In genomic region chr8:60773350-60773749, GRCm38 (mm10) we compare ENCODE assay signal across 16 mouse cellular contexts.
A peak's percentile ranks its signal among the peaks of the same experiment; 100 is the strongest.
DNase-seq lines count a peak whose midpoint lies in the region; ATAC-seq and TF ChIP-seq lines count a peak whose summit lies in the region.
"Had no signal": no experiment of that assay in that cellular context is flagged by ENCODE, and none has a peak within 500 bp of the region (broad histone marks: within the 10 kb centered on the region; RNA-seq: fewer than 3 reads in every experiment).

No protein-coding gene starts in this region.

- no peak overlapping the region for H3K4me3 ChIP-seq in forebrain, embryonic 16.5 days (replicated peaks; ENCODE audit: low read length)
- no peak overlapping the region for H3K4me3 ChIP-seq in forebrain, embryonic 13.5 days
- no peak overlapping the region for H3K4me3 ChIP-seq in C2C12 (ENCODE audit: insufficient read depth, poor library complexity, severe bottlenecking)
- no peak overlapping the region for H3K4me3 ChIP-seq in limb, embryonic 14.5 days (replicated peaks; ENCODE audit: low read length)
- H3K4me3 ChIP-seq: intestine, embryonic 15.5 days; megakaryocyte, embryonic 14.5 days had no signal

- no peak overlapping the region for H3K9ac ChIP-seq in forebrain, embryonic 16.5 days (replicated peaks; ENCODE audit: low read depth, low read length)
- no peak overlapping the region for H3K9ac ChIP-seq in forebrain, embryonic 13.5 days
- no peak overlapping the region for H3K9ac ChIP-seq in limb, embryonic 14.5 days (ENCODE audit: low read depth, low read length, severe bottlenecking)
- H3K9ac ChIP-seq: intestine, embryonic 15.5 days; liver, postnatal 0 days had no signal

- 55% methylated on average over 4 of the region's 4 CpGs for WGBS in forebrain, embryonic 16.5 days
- WGBS in forebrain, embryonic 13.5 days, result 59% methylated on average over 4 of the region's 4 CpGs
- WGBS in limb, embryonic 14.5 days, result 71% methylated on average over 4 of the region's 4 CpGs

- H3K9me3 ChIP-seq in forebrain, embryonic 16.5 days (ENCODE audit: control insufficient read depth, low read length), result no peaks in the 10 kb centered on the region
- H3K9me3 ChIP-seq in forebrain, embryonic 13.5 days (replicated peaks), result no peaks in the 10 kb centered on the region
- no peaks in the 10 kb centered on the region for H3K9me3 ChIP-seq in limb, embryonic 14.5 days (ENCODE audit: control insufficient read depth, low read length)
- H3K9me3 ChIP-seq: intestine, embryonic 15.5 days; megakaryocyte, embryonic 14.5 days had no signal

- TF ChIP-seq CTCF in C2C12 (IDR thresholded peaks at IDR 0.05; ENCODE audit: control insufficient read depth, insufficient read depth, insufficient read length), result no peak

- H3K36me3 ChIP-seq in forebrain, embryonic 16.5 days (ENCODE audit: control insufficient read depth, insufficient read depth), result no peaks in the 10 kb centered on the region
- no peaks in the 10 kb centered on the region for H3K36me3 ChIP-seq in forebrain, embryonic 13.5 days (ENCODE audit: poor library complexity, severe bottlenecking)
- no peaks in the 10 kb centered on the region for H3K36me3 ChIP-seq in C2C12 (ENCODE audit: control insufficient read depth, insufficient read depth)
- no peaks in the 10 kb centered on the region for H3K36me3 ChIP-seq in limb, embryonic 14.5 days (ENCODE audit: control insufficient read depth, insufficient read depth, low read length)
- H3K36me3 ChIP-seq: intestine, embryonic 15.5 days had no signal

- no peaks in the 10 kb centered on the region for H3K79me2 ChIP-seq in C2C12 (ENCODE audit: control insufficient read depth, insufficient read depth)

- 0 out of 2 replicates have a peak, but pooled peaks have one; percentile 26 for ATAC-seq in forebrain, embryonic 16.5 days
- no peak for ATAC-seq in forebrain, embryonic 13.5 days
- ATAC-seq in limb, embryonic 14.5 days (ENCODE audit: low FRiP score, low read depth), result peak; percentile 85
- ATAC-seq: intestine, embryonic 15.5 days; liver, postnatal 0 days had no signal

- no peaks in the 10 kb centered on the region for H3K79me3 ChIP-seq in C2C12 (ENCODE audit: low read depth)

- peak; percentile 94 for DNase-seq in fat pad, adult 2 months (ENCODE audit: extremely low read depth, low read depth, low spot score)
- DNase-seq in limb, embryonic 14.5 days (ENCODE audit: low spot score), result peak; percentile 63
- no peak for DNase-seq in adrenal gland, postnatal 36 days
- DNase-seq in urinary bladder, postnatal 25 days (ENCODE audit: low spot score), result no peak
- no peak for DNase-seq in adrenal gland, adult (ENCODE audit: inconsistent age in 2 of 2, low spot score in 1 of 2)
- DNase-seq: B cell, adult 2 months; cerebellum, adult 9-11 months; gastrocnemius, postnatal 36 days; heart, postnatal 14 days; kidney, postnatal 36 days; liver, postnatal 0 days had no signal

- H3K4me1 ChIP-seq in forebrain, embryonic 16.5 days (replicated peaks; ENCODE audit: control insufficient read depth, insufficient read depth, low read length), result no peaks in the 10 kb centered on the region; the same call in none of the 2 replicates
- no peaks in the 10 kb centered on the region for H3K4me1 ChIP-seq in forebrain, embryonic 13.5 days
- H3K4me1 ChIP-seq in limb, embryonic 14.5 days (ENCODE audit: control insufficient read depth, insufficient read depth, low read length), result no peaks in the 10 kb centered on the region
- H3K4me1 ChIP-seq: intestine, embryonic 15.5 days had no signal

- H3ac ChIP-seq in C2C12 (ENCODE audit: control insufficient read depth, insufficient read length, low read depth), result no peak overlapping the region

- no peaks in the 10 kb centered on the region for H3K27me3 ChIP-seq in forebrain, embryonic 16.5 days (replicated peaks; ENCODE audit: control insufficient read depth, insufficient read depth, low read length)
- no peaks in the 10 kb centered on the region for H3K27me3 ChIP-seq in forebrain, embryonic 13.5 days
- H3K27me3 ChIP-seq in C2C12 (ENCODE audit: control insufficient read depth, insufficient read depth, insufficient read length), result no peaks in the 10 kb centered on the region
- no peaks in the 10 kb centered on the region for H3K27me3 ChIP-seq in limb, embryonic 14.5 days (ENCODE audit: control insufficient read depth, insufficient read depth, low read length)
- H3K27me3 ChIP-seq: intestine, embryonic 15.5 days; megakaryocyte, embryonic 14.5 days had no signal

- no peak overlapping the region for H3K27ac ChIP-seq in forebrain, embryonic 16.5 days (ENCODE audit: low read length)
- H3K27ac ChIP-seq in forebrain, embryonic 13.5 days, result no peak overlapping the region
- no peak overlapping the region for H3K27ac ChIP-seq in limb, embryonic 14.5 days (replicated peaks; ENCODE audit: low read depth, low read length)
- H3K27ac ChIP-seq: intestine, embryonic 15.5 days had no signal

- H3K4me2 ChIP-seq in forebrain, embryonic 16.5 days (ENCODE audit: low read length), result no peak overlapping the region
- H3K4me2 ChIP-seq in forebrain, embryonic 13.5 days, result no peak overlapping the region
- no peak overlapping the region for H3K4me2 ChIP-seq in limb, embryonic 14.5 days (replicated peaks; ENCODE audit: low read depth, low read length, severe bottlenecking)
- H3K4me2 ChIP-seq: intestine, embryonic 15.5 days had no signal

- no peak for TF ChIP-seq POLR2A in limb, embryonic 14.5 days (IDR thresholded peaks at IDR 0.05; ENCODE audit: borderline replicate concordance, extremely low read depth, insufficient read depth, insufficient read length)

TF ChIP-seq in C2C12, 6 proteins besides CTCF, POLR2A, EP300 and RAD21:
- TF ChIP-seq MYOG (IDR thresholded peaks at IDR 0.05; ENCODE audit: control insufficient read depth, extremely low read depth, insufficient read length) (no peak), MYOD1 (IDR thresholded peaks at IDR 0.05; ENCODE audit: control insufficient read depth, insufficient read length, low read depth) (peak; percentile 99), FOSL1 (IDR thresholded peaks at IDR 0.05; ENCODE audit: insufficient read depth, low read length, poor library complexity, severe bottlenecking) (peak; percentile 96)

Comparison
In these comparisons a context has a peak if more than half of its experiments do, and no peak if none do; other contexts are left out.
1. DNase-seq: peak in fat pad, adult 2 months (single experiment) and limb, embryonic 14.5 days (single experiment); none in adrenal gland, postnatal 36 days (0 of 2), urinary bladder, postnatal 25 days (single experiment) and adrenal gland, adult (0 of 2).